Mouse (Mus musculus) embryonic facial prominence, embryonic 10.5 days (tissue): ENCODE results near the gene Smad6. TPM values are rescaled to one million over a fixed set of nuclear protein-coding genes. Genes with fewer than 3 reads are reported as not detected.

Source experiments
- DNase-seq: peaks from one replicate; pipeline ENCODE4 v3.0.0-alpha.2; 2017; ENCODE audit warnings: low spot score
- H3K27ac ChIP-seq: fragments of 300-500 bp; sonication (generic); replicated peaks from 2 replicates; pipeline ENCODE4 v1.5.1; 2016; ENCODE audit warnings: mild to moderate bottlenecking
- H3K27me3 ChIP-seq: fragments of 300-500 bp; sonication (generic); replicated peaks from 2 replicates; pipeline ENCODE4 v1.6.1; 2016; ENCODE audit warnings: low read depth, mild to moderate bottlenecking; ENCODE audit not compliant: poor library complexity, severe bottlenecking
- H3K36me3 ChIP-seq: fragments of 300-500 bp; sonication (generic); replicated peaks from 2 replicates; pipeline ENCODE4 v1.6.1; 2016; ENCODE audit warnings: mild to moderate bottlenecking, moderate library complexity
- H3K4me1 ChIP-seq: fragments of 300-500 bp; sonication (generic); 2 replicates; pipeline ENCODE4 v1.6.1; 2016
- H3K4me3 ChIP-seq: fragments of 300-500 bp; sonication (generic); 2 replicates; pipeline ENCODE4 v1.5.1; 2016; ENCODE audit warnings: mild to moderate bottlenecking, moderate library complexity
- H3K9me3 ChIP-seq: fragments of 300-500 bp; sonication (generic); 2 replicates; pipeline ENCODE4 v1.6.1; 2016; ENCODE audit warnings: mild to moderate bottlenecking
- WGBS: fragments of 180-500 bp; shearing (Covaris S2); methylation state at CpG from one replicate; pipeline ENCODE4 v1.1.7; 2016; 5-methylcytosine and 5-hydroxymethylcytosine counted together
- polyA plus RNA-seq: library from polyadenylated mRNA; unstranded; fragments of >200 nt; fragmentation: Nextera tagmentation; extraction: Ambion mirVana; gene quantifications from 2 replicates; pipeline ENCODE4 v1.2.1, GENCODE M21; 2016

The Smad6 gene
- polyA plus RNA-seq, 1 experiment from 2014 or later = 7.3 TPM

DNA sequence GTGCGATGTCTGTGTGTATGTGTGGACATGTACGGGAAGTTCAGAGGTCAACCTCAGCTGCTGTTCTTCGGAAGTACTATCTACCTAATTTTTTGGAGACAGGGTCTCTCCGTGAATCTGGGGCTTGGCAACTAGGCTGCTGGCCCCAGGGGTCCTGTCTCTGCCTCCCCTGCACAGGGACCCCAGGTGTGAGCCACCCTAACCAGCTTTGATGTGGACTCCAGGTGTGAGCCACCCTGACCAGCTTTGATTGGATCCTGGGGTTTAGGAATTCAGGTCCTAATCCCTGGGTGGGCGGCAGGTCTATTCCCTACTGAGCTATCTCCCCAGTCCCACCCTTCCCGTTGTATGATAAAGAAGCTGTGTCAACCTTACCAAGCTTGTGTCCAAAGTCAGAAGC is 60.0 kb downstream of the Smad6 start:
- Histone ChIP-seq H3K27ac (no peak overlapping the region), H3K4me1 (peaks cover 94% of the 10 kb centered on the region), H3K9me3 (no peaks in the 10 kb centered on the region), H3K36me3 (peaks cover 6% of the 10 kb centered on the region), H3K4me3 (no peak overlapping the region), H3K27me3 (no peaks in the 10 kb centered on the region)
- no peak for DNase-seq
- WGBS = 63% methylated on average over 6 of the region's 6 CpGs

- Histone ChIP-seq H3K27ac (peak overlapping the region; percentile 87), H3K27me3 (no peaks in the 10 kb centered on the region), H3K4me1 (peaks cover 96% of the 10 kb centered on the region), H3K9me3 (no peaks in the 10 kb centered on the region), H3K36me3 (peaks cover 6% of the 10 kb centered on the region), H3K4me3 (peak overlapping the region; percentile 44)
- DNase-seq = no peak
- 4% methylated on average over 4 of the region's 4 CpGs for WGBS
These were observed 61.1 kb downstream of the Smad6 start for GRCm38 (mm10) chr9:63960829-63961185.

GRCm38 (mm10) chr9:63959933-63960828 is 61.7 kb downstream of the Smad6 start:
- Histone ChIP-seq H3K36me3 (peaks cover 6% of the 10 kb centered on the region), H3K4me3 (peak overlapping the region; percentile 44), H3K27ac (peak overlapping the region; percentile 87), H3K4me1 (peaks cover 96% of the 10 kb centered on the region), H3K9me3 (no peaks in the 10 kb centered on the region), H3K27me3 (no peaks in the 10 kb centered on the region)
- WGBS = 1% methylated on average over 21 of the region's 21 CpGs
- DNase-seq = peak; percentile 85

DNA sequence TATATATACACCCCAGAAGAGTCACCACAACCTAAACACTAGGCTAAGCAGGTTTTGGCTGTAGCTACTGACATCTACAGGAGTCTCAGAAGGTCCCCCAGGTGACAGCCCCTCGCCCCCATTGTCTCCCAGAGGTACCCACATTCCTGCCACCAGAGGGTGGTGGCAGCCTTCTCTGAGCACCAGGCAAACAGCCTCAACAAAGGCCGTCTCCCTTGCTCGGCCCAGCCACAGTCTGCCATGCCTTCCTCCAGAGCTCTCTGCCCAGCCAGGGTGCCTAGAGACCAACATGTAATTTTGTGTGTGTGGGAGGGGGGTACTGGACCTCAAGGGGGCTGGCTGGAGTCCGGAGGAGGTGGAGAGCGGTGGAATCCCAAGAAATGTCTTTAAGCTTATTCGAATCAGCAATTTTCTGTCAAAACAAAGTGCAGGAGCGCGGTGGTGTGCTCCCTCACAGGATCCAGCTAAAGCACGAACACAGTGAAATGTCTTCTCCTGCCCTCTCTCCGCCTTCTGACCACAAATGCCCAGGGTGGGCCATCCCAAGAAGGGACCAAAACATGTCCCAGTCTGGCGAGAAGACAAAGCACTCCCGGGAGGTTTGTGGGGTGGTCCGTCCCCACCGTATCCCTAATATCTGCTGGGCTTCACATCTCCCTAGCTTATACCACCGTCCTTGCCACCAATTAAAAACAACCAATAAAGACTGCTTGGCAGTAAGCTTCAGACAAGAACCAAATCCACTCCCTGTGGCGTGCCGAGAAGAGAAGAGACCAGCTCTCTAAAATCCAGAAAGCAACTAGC is 62.5 kb downstream of the Smad6 start:
- peaks cover 92% of the 10 kb centered on the region for H3K4me1 ChIP-seq
- no peaks in the 10 kb centered on the region for H3K9me3 ChIP-seq
- H3K36me3 ChIP-seq = peaks cover 6% of the 10 kb centered on the region; the same call in 1 of the 2 replicates
- WGBS = 15% methylated on average over 17 of the region's 17 CpGs
- H3K27me3 ChIP-seq = no peaks in the 10 kb centered on the region
- H3K4me3 ChIP-seq = peak overlapping the region; percentile 44
- peak overlapping the region; percentile 87 for H3K27ac ChIP-seq
- peak; percentile 87 for DNase-seq

DNA sequence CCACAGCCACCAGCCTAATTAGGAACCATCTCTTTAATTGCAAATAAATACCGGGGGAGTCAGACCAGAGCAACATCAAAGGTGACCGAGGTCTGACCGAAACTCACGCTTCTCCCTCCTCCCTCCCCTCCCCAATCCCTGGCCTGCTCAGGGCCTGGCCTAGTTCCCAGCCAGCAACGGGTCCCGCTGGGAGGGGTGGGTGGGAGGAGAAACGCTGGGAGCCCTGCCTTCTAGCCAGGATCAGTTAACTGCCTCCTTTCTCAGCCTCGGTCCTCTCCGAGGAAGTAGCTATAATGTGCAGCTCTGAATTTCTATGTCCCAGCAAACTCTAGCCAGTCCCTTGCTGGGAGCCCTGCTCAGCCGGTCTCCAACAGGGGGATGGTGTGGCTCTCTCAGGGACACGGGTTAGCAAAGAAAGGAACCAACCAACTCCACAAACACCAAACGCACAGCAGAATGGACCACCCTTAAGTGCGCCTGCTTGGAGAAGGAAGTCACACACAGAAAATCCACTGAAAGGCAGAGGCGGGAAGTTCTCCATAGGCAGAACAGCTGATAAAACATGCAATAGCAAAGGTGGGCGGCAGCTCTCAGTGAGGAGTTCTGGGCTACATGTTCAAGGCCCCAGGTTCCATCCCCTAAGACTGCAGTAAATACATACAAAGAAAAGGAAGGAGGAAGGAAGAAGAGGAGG is 63.4 kb downstream of the Smad6 start:
- Histone ChIP-seq H3K27ac (peak overlapping the region; percentile 87), H3K4me1 (peaks cover 88% of the 10 kb centered on the region), H3K9me3 (no peaks in the 10 kb centered on the region), H3K36me3 (peaks cover 11% of the 10 kb centered on the region), H3K4me3 (peak overlapping the region; percentile 44; the same call in 1 of the 2 replicates), H3K27me3 (no peaks in the 10 kb centered on the region; the same call in 1 of the 2 replicates)
- WGBS = 14% methylated on average over 15 of the region's 15 CpGs
- peak; percentile 65 for DNase-seq

- Histone ChIP-seq H3K4me1 (peaks cover 82% of the 10 kb centered on the region), H3K4me3 (no peak overlapping the region), H3K27me3 (no peaks in the 10 kb centered on the region; the same call in 1 of the 2 replicates), H3K9me3 (no peaks in the 10 kb centered on the region), H3K27ac (peak overlapping the region; percentile 87; the same call in 1 of the 2 replicates), H3K36me3 (peaks cover 15% of the 10 kb centered on the region)
- 70% methylated on average over 11 of the region's 11 CpGs for WGBS
- no peak for DNase-seq
These were observed 64.1 kb downstream of the Smad6 start for GRCm38 (mm10) chr9:63957647-63958185.

DNA sequence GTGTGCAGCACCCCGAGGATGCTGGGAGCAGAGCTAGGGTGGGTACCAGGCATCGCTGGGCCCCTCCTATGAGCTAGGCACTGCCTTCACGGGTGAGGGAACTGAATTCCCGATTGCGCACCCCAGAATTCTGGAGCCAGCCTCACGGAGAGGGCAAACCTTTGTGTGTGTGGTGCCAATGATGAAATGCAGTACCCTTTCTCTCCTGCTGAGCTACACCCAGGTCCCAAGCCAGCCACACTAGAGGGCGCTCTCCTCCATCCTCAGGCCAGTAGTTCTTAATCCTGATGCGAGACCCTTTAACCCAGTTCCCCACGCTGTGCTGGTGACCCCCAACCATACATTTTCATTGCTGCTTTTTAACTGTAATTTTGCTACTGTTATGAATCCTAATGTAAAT is 65.8 kb downstream of the Smad6 start:
- peak; percentile 83 for DNase-seq
- H3K4me3 ChIP-seq = no peak overlapping the region
- H3K27ac ChIP-seq = peak overlapping the region; percentile 69
- 27% methylated on average over 9 of the region's 9 CpGs for WGBS
- peaks cover 30% of the 10 kb centered on the region for H3K36me3 ChIP-seq
- no peaks in the 10 kb centered on the region; the same call in 1 of the 2 replicates for H3K27me3 ChIP-seq
- H3K9me3 ChIP-seq = no peaks in the 10 kb centered on the region
- H3K4me1 ChIP-seq = peaks cover 67% of the 10 kb centered on the region

- Histone ChIP-seq H3K4me1 (peaks cover 64% of the 10 kb centered on the region), H3K27ac (no peak overlapping the region), H3K27me3 (no peaks in the 10 kb centered on the region; the same call in 1 of the 2 replicates), H3K4me3 (0 out of 2 replicates have a peak overlapping the region, but pooled peaks have one; percentile 14), H3K36me3 (peaks cover 37% of the 10 kb centered on the region), H3K9me3 (no peaks in the 10 kb centered on the region)
- DNase-seq = no peak
- 42% methylated on average over 35 of the region's 35 CpGs for WGBS
These were observed 68.2 kb downstream of the Smad6 start for GRCm38 (mm10) chr9:63953691-63954090.

- peaks cover 53% of the 10 kb centered on the region for H3K4me1 ChIP-seq
- no peaks in the 10 kb centered on the region for H3K9me3 ChIP-seq
- no peak overlapping the region for H3K4me3 ChIP-seq
- no peaks in the 10 kb centered on the region; the same call in 1 of the 2 replicates for H3K27me3 ChIP-seq
- no peak overlapping the region for H3K27ac ChIP-seq
- WGBS = 93% methylated on average over 2 of the region's 2 CpGs
- DNase-seq = no peak
- peaks cover 33% of the 10 kb centered on the region for H3K36me3 ChIP-seq
These were observed 69.3 kb downstream of the Smad6 start for GRCm38 (mm10) chr9:63952591-63952990.

DNA sequence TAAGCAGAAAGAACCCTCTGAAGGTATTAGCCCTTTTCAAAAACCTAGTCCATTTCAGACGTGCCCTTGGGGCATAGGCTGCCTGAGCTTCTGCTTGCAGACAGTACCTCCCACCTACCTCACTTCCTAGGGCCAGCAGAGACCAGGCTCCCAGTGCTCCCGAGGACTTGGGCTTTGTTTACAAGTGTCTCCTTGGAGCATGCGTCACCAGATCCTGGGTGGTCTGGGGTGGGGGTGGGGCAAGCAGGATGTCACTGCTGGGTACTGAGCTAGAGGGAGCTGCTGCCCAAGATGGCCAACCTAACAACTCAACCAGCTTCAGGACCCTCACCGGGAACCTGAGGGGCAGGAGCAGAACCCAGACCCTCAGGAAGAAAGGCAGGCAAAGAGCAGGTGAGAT is 71.5 kb downstream of the Smad6 start:
- WGBS = 29% methylated on average over 4 of the region's 4 CpGs
- Histone ChIP-seq H3K4me3 (no peak overlapping the region), H3K4me1 (peaks cover 36% of the 10 kb centered on the region), H3K36me3 (peaks cover 33% of the 10 kb centered on the region), H3K27ac (no peak overlapping the region), H3K9me3 (no peaks in the 10 kb centered on the region), H3K27me3 (no peaks in the 10 kb centered on the region; the same call in 1 of the 2 replicates)
- peak; percentile 58 for DNase-seq

DNA sequence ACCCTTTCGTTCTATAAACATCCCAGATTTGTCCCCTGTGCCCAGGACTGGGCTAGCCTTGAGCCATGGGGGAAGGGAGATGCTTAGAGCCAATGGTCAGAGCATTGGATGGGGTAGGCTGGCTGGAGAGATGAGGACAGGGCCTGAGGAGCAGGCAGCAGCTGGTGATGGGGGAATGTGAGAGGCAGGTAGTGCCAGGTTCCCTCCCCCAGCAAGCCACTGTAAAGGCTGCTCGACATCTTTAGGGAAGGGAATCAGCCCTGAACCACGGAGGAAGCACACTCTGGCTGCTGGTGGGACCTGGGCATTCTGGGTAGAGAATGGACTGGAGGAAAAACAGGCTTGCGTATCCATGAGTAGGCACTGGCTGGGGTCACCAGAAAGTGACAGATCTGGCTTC is 72.5 kb downstream of the Smad6 start:
- Histone ChIP-seq H3K9me3 (no peaks in the 10 kb centered on the region), H3K4me1 (peaks cover 32% of the 10 kb centered on the region), H3K36me3 (peaks cover 33% of the 10 kb centered on the region), H3K27me3 (no peaks in the 10 kb centered on the region; the same call in 1 of the 2 replicates), H3K27ac (no peak overlapping the region), H3K4me3 (no peak overlapping the region)
- DNase-seq = no peak
- WGBS = 70% methylated on average over 4 of the region's 4 CpGs

DNA sequence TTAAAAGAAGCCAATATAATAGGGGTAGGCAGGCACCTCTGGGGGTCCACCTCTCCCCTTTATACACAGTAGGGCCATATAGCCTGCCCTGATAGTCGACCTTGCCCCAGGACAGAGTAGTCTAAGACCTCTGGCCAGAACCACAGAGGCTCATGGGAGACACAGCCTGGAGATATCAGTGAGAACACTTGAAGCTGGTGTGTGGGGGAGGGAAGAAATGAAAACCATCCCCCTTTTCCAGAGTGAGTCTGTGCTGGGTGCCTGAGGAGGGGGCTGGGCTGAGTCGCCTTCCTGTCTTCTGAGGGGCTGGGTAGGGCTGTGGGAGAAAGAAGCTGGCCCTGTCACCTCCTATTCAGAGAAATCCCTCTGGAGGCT is 79.3 kb downstream of the Smad6 start:
- Histone ChIP-seq H3K27me3 (no peaks in the 10 kb centered on the region), H3K4me3 (no peak overlapping the region), H3K9me3 (no peaks in the 10 kb centered on the region), H3K36me3 (no peaks in the 10 kb centered on the region), H3K4me1 (peaks cover 31% of the 10 kb centered on the region), H3K27ac (peak overlapping the region; percentile 45)
- 60% methylated on average over 2 of the region's 2 CpGs for WGBS
- peak; percentile 14 for DNase-seq
